Mouse (Mus musculus) B cell, adult 2 months (primary cell): ENCODE data around the gene Mob2.

Experiments
- DNase-seq, 2 experiments: peaks; one replicate each; pipeline ENCODE4 v3.0.0; 2022

Mob2 gene

GRCm38 (mm10) chr7:142079365-142079764 is 18.5 kb upstream of the Mob2 start:
- no peak for DNase-seq

- no peak for DNase-seq
Observed at GRCm38 (mm10) chr7:142077138-142077537, 16.3 kb upstream of the Mob2 start.

GRCm38 (mm10) chr7:142074146-142074886 is 13.5 kb upstream of the Mob2 start:
- DNase-seq, result no peak

GRCm38 (mm10) chr7:142071717-142072116 is 10.9 kb upstream of the Mob2 start:
- no peak for DNase-seq

GRCm38 (mm10) chr7:142071212-142071578 is 10.3 kb upstream of the Mob2 start:
- no peak for DNase-seq

- DNase-seq, result peak; percentile 75 to 78
Observed at GRCm38 (mm10) chr7:142070458-142071211, 9.8 kb upstream of the Mob2 start.

- DNase-seq, result no peak
Observed at GRCm38 (mm10) chr7:142068429-142068828, 7.6 kb upstream of the Mob2 start.

- no peak for DNase-seq
Observed at GRCm38 (mm10) chr7:142060185-142060930, 507 bp downstream of the Mob2 start.

- no peak for DNase-seq
Observed at GRCm38 (mm10) chr7:142059024-142059423, 1.8 kb downstream of the Mob2 start.

- DNase-seq, result no peak
Observed at GRCm38 (mm10) chr7:142057121-142057520, 3.7 kb downstream of the Mob2 start.

GRCm38 (mm10) chr7:142056601-142057061 is 4.2 kb downstream of the Mob2 start:
- DNase-seq, result peak; percentile 8 to 12

- DNase-seq, result no peak
Observed at GRCm38 (mm10) chr7:142055431-142055830, 5.4 kb downstream of the Mob2 start.

GRCm38 (mm10) chr7:142050536-142050935 is 10.3 kb downstream of the Mob2 start:
- DNase-seq, result no peak

GRCm38 (mm10) chr7:142045932-142046331 is 14.9 kb downstream of the Mob2 start:
- DNase-seq, result no peak

GRCm38 (mm10) chr7:142045344-142045743 is 15.5 kb downstream of the Mob2 start:
- DNase-seq, result no peak

GRCm38 (mm10) chr7:142040756-142041155 is 20.1 kb downstream of the Mob2 start:
- no peak for DNase-seq

- peak; percentile 65 for DNase-seq
Observed at GRCm38 (mm10) chr7:142037553-142038170, 23.2 kb downstream of the Mob2 start.

GRCm38 (mm10) chr7:142035048-142035811 is 25.6 kb downstream of the Mob2 start:
- no peak for DNase-seq

GRCm38 (mm10) chr7:142034198-142034597 is 26.7 kb downstream of the Mob2 start:
- no peak for DNase-seq

- no peak for DNase-seq
Observed at GRCm38 (mm10) chr7:142030073-142030472, 30.8 kb downstream of the Mob2 start.

- DNase-seq, result no peak
Observed at GRCm38 (mm10) chr7:142025926-142026325, 34.9 kb downstream of the Mob2 start.

- no peak for DNase-seq
Observed at GRCm38 (mm10) chr7:142025196-142025595, 35.7 kb downstream of the Mob2 start.
